In the genomic region with DNA sequence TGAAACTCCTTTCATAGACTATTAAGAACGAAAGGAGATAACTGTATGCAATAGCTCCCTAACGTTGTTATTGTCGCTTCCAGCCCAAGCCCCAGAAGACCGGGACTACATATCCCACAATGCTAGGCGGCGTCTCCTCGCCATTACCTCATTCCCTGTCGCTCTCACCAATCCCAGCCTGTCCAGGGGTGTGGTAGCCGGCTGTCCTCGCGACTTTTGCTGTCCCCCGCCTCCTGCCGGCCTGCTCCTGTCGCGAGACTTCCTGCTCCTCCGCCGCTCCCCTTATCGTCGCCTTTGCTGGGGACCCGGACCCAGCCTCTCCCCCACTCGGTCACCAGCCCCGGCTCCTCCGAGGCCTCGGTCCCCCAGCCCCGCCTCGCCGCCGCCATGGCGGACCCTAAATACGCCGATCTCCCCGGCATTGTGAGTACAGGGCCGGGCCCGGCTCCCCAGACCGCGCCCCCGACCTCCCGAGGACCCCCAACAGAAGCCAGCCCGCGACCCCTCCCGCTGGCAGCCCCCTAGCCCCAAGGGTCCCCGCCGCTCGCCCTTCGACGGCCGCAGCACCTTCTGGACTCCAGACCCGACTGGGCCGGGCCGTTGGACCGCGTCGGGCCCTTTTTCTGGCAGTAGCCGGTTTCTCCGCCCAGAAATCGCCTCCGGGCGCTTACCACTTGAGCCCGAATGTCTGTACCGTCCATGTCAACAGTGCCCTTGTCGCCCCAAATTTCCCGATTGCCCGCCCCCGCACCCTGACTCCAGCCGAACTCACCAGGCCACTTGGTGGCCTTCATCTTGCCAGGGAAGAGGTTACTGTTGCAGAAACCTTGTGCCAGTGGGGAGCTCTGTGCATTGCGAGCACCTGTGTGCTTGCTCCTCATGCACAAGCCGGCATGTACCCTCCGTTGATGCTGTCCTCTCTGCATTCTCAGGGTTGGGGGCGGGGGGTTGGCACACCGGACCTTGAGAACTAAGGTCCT, we compare ENCODE assay signal across 8 mouse cellular contexts. TPM values are rescaled to one million over a fixed set of nuclear protein-coding genes. Genes with fewer than 3 reads are reported as not detected.
A peak's percentile ranks its signal among the peaks of the same experiment; 100 is the strongest.
DNase-seq lines count a peak whose midpoint lies in the region; ATAC-seq lines count a peak whose summit lies in the region.

A gene (plus strand): TSS at position 257 of the 980 bp plus-strand sequence.

- H3K9me3 ChIP-seq in hindbrain, embryonic 13.5 days, result no peaks in the 10 kb centered on the region

- peaks cover 27% of the 10 kb centered on the region for H3K36me3 ChIP-seq in hindbrain, embryonic 13.5 days

- H3K4me1 ChIP-seq in hindbrain, embryonic 13.5 days (replicated peaks), result peaks cover 60% of the 10 kb centered on the region

- 1% methylated on average over 67 of the region's 70 CpGs for WGBS in hindbrain, embryonic 13.5 days

- peak; percentile 96 for DNase-seq in Muller cell, postnatal 12 days (ENCODE audit: inconsistent ontology term)
- peak; percentile 96 to 98 for DNase-seq in cerebellum, postnatal 10 days
- peak; percentile 89 to 94 for DNase-seq in frontal cortex, postnatal 14 days (ENCODE audit: low spot score in 2 of 2)
- DNase-seq in layer of hippocampus, postnatal 25 days (ENCODE audit: extremely low spot score in 1 of 2, low spot score in 1 of 2), result peak; percentile 79 to 89
- peak; percentile 98 for DNase-seq in lung, postnatal 25 days (ENCODE audit: low spot score)
- DNase-seq in retina, embryonic 14.5 days (ENCODE audit: low spot score), result peak; percentile 97
- peak; percentile 89 for DNase-seq in thymus, postnatal 4 days

- H3K27me3 ChIP-seq in hindbrain, embryonic 13.5 days, result 0 out of 2 replicates have a peak, but pooled peaks cover 4% of the 10 kb centered on the region

- H3K4me3 ChIP-seq in hindbrain, embryonic 13.5 days, result peak within 1 kb of the TSS; percentile 96

- H3K27ac ChIP-seq in hindbrain, embryonic 13.5 days, result peak within 1 kb of the TSS; percentile 96

- ATAC-seq in hindbrain, embryonic 13.5 days (ENCODE audit: low FRiP score), result peak; percentile 93

- peak within 1 kb of the TSS; percentile 78 for H3K4me2 ChIP-seq in hindbrain, embryonic 13.5 days

- peak within 1 kb of the TSS; percentile 100 for H3K9ac ChIP-seq in hindbrain, embryonic 13.5 days

RNA-seq across cellular contexts. Expression of the gene that starts here (rescaled TPM):
- polyA plus RNA-seq in hindbrain, embryonic 13.5 days (2015; fragmentation: Nextera tagmentation; extraction: Ambion mirVana), result 308 and 330 TPM in 2 replicates
- 100 to 1,000 TPM; 271 to 276 TPM for total RNA-seq in layer of hippocampus, postnatal 25 days (2021)

Comparison
In these comparisons a context has a peak if more than half of its experiments do, and no peak if none do; other contexts are left out.
1. Peak in every context shown above with its lines: DNase-seq, ATAC-seq, H3K4me3 ChIP-seq and H3K27ac ChIP-seq.